Mouse (Mus musculus) megakaryocyte-erythroid progenitor cell, adult 5-6 weeks (primary cell): Measurements from ENCODE around the gene Rarb. TPM values are rescaled to one million over a fixed set of nuclear protein-coding genes. Genes with fewer than 3 reads are reported as not detected.
A peak's percentile ranks its signal among the peaks of the same experiment; 100 is the strongest.

Experiments used
- ATAC-seq: replicated peaks from 2 replicates; pipeline ENCODE4 v1.8.0; 2016; ENCODE audit warnings: mild to moderate bottlenecking, inconsistent platforms; ENCODE audit not compliant: severe bottlenecking, poor library complexity, low FRiP score, low TSS enrichment
- total RNA-seq, 2 experiments: library from RNA; stranded (forward) in 1 of 2; stranded (reverse) in 1 of 2; fragments of 200-1000, 215-1000 nt in 1 of 2; fragments of >200 nt in 1 of 2; fragmentation: Nextera tagmentation in 1 of 2; gene quantifications; 2 replicates each; pipeline ENCODE4 v1.2.3; 2014 to 2017

Gene Rarb
- total RNA-seq, 2 experiments from 2014 or later: 0.07 TPM; not detected in 1

DNA sequence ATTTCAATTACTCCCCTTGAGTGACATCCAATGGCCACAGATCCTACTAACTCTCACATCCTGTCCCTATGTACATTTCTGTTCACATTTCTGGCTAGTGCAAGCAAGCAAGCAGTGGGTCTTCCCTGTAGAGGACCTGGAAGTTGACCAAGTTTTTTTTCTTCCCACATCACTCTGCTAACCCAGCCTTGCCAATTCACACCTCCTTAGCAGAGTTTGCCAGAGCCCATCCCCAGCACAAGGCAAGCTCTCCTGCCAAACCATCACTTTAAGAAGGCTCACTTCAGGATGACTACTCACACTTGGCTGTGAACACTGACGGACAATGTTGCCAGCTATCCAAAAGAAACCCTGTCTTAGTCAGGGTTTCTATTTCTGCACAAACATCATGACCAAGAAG is 80.4 kb downstream of the Rarb start:
- ATAC-seq: no peak

DNA sequence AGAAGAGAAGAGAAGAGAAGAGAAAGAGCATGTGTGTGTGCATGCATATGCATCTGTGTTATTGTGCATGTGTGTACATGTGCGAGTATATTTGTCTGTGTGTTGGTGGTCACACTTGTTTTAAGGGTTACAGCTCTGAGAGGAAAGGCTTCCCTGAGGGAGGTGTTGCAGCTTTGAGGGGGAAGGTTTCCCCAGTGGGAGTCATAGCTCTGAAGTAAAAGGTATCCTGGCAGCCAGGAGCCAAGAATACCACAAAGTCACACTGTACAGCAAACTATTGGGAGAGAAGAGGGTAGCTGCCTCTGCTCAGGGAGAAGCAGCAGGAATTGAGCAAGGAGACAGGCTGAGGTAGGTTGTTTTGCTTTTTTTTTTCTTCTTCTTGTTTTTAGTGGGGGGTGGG is 81.2 kb downstream of the Rarb start:
- ATAC-seq: no peak

DNA sequence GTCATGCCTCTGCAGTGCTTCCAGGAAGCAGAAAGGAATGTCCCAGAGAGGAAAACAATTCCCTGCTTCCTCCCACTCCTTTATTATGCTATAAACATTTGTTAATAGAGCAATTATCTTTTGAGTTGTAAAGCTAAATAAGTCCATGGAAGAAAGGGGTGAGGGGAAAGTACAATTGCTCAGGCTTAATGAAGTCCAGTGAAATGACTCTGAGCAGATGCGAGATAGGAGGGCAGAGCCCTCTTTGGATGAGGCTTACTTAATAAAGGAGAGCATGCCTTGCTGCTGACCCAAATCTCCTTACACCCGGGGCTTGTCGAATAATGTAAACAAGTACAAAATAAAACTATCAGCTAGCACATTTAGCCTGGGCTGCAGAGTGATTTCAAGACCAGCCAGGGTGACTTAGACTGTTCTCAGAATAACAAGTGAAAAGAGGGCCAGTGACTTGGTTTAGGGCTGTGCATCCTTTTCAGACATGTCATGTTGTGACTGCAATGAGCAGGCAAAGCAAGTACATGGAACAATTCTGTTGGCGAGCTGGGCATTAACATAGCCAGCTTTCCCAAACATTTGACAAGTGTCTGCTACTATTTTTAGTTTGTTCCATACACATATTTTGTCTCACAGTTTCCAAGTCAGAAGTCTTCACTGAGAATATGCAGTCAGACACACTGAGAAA is 83.5 kb downstream of the Rarb start:
- ATAC-seq: no peak

DNA sequence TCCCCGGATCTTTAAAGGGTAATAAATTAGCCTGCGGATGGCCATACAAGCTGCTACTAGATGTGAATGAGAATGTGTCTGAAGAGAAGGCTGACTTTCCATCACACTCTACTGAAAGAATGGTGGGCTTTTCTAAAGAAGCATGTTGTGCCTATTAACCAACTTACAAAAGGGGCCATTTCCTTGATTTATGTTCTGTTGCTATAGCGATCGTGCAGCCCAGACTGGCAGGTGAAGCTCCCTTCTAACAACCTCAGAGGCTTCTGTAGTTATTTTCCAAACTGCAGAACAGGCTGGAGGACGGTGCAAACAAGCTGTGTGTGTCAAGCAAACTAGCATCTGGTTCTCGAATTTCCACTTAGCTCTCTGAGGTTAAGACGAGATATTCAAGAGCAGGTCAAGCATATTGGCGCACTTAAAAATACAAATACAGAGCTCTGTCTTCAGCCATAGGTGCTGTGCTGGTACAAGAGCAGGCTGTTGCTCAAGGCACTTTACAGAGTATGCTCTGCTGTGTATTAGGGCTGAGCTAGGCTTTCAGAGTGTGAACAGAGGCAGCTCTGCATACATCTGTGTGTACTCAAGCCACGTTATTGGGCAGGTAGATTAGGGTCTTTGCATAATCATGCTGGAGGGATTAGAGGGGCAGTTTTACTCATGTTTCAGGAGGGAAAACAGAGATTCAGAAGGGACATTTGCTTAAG is 85.2 kb downstream of the Rarb start:
- no peak for ATAC-seq

DNA sequence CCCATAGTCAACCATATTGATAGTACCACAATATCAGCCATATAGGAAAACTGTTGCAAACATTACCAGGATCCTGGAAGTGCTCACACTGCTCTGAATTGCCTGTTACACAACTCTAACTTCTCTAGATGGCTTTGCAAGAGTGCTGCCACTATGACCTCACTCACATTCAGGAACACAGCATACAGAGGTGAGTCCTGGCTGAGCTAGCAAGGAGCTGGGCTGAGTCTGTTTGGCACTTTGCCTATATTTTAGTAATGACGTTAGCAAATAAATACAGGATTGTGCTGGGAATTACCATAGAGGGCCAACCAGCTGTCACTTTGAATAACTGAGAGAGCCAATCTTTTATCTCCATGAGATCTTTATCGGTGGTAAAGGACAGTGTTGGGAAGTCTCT is 86.9 kb downstream of the Rarb start:
- no peak for ATAC-seq

DNA sequence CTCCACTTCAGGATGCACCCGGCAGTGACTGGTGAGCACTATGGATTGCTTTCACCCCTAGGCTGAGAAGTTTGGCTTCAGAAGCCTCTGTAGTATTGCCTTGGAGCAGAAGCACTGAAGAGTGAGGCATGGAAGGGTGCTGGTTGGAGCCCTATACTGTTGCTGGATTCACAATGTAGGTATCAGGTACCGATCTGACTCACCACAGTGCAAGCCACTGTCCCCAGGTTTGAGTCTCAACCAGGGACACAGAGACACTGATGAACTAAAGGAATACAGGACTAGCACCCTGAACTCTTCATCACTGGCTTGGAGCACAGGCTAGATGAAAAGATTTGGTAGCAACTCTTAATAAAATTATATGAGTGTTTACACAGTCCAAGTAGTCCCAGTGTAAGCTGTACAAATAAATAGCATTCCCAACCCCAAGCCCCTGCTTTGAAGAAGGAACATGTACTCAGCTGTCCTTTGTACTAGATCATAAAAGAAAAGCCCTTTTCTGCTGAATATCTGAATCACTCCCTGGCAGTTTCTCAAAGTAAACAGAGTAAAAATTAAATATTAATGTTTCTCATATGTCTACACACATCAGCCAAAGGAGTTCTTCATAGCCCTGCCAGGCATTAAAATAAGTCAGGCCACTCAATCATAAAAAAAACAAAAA is 90.6 kb downstream of the Rarb start:
- no peak for ATAC-seq

DNA sequence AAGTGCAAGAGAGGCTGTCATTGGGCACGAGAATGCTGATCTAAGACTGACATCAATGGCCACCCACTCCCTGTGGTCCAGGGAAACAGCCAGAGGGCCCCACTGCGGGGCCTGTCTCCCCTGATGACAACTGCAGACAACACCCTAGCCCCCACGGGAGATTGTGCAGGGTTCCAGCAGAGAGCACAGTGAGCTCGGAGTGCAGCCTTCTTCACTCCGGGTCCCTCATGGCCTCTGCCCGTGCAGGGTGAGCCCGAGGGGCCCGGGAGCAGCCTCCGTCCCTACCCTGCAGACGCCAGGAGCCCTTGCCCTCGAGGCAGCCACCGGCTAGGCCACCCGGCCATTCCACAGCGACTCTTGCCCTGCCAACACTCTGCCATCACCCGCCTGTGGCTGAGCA is 95.0 kb downstream of the Rarb start:
- ATAC-seq: no peak

DNA sequence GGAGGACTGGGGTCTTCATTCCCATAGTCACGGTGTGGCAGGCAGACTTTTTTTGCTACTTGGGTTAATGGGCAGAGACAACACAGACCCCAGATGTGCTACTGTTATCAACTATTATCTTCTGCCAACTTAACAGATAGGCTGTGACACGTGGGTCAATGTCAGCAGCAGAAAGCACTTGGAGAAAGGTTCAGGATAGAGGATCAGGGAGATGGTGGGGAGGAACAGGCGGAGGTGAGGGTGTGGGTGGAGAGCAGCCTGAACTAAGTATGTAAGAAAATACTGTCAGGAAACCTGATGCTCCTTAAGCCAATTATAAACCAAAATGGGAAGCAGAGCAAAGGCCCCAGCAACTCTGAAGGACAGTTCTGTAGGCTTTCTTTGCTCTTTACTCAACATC is 101.1 kb downstream of the Rarb start:
- ATAC-seq: no peak

DNA sequence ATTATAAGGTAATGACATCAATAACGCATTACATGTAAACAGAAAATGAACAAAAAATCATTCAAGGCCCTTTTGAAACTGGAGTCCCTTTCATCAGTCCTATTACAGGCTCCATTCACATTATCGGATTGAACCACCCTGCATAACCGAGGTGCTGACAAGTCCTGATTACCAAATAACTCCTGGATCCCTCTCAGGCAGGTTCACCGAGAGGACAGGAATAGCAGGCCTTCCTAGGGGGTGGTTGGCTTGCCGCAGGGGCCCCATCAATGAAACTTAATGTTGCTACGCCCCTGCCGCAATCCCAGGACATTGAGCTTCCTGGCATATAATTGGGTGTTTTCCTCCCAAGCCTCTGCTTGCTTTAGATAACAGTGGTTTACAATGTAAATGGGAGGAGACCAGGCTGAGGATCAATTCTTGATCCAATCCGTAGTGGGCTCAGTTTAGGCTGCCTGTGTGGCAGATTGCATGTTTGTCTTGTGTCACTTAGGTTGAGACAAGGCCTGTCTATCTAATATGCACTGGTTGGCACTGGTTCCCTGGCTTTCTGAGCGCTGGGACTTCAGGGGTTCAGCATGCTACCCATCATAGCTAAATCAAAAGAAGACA is 104.5 kb downstream of the Rarb start:
- ATAC-seq: no peak

DNA sequence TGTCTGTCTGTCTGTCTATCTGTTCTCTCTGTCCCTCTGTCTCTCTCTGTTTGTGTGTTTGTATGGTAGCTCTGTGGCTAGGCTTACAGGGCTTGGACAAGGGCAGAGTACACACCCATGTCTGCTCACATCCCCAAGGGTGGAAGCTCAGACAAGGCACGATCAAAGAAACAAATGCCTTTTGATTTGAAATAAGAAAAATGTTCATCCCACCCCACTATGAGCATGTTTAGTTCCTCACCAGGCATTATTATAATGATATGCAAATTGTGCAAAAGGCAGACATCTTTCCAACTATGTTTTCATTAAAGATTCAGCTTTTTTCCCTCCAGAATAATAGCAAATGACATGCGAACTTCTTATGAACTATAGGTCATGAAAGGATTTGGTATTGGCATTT is 105.2 kb downstream of the Rarb start:
- no peak for ATAC-seq

DNA sequence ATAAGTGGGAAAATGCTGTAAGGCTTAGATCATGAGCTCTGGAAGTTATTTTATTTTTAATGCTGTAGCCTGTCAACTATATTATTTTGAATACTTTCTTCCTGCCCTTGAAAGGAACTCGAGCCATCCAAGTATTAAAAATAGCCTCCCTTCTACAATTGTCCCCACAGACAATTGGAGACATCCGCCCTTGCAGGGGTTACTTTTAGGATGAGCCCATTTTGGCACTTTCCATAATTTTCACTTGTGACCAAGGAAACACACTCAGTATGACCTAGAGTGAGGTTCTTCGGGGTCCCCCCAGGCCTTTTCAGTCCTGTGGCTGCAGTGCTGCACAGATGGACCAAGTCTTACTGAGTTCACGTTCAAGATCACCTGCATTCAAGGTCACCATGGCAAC is 119.7 kb downstream of the Rarb start:
- ATAC-seq: no peak

DNA sequence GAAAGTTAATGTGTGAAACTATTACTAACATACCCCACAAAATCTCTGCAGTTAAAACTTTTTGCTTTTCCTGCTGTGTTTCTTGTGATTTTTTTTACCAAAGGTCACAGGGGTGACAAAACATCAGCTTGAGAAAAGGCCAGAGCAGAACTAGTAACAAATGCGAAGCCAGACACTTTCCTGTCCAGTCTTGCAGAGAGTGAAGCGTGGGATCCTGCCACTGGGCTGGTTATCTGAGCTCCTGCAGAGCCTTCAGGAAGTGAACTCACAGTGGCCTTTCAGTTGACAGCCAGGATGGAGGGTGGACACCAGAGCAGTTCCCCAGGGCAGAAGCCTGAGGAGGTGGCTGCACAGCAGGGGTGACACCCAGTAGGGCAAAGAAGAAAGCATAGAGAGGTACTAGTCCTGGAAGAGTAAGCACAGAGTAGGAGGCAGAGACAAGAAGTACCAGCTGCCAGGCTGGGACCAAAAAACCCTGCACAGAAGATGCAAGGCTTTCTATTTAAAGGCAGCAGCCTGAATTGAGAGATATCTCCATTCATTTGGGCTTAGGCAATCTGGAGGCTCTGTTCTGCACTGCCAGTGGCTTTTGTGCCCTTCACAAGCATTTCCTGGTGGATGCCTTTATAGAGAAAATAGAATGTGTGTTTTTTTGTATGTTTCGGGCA is 123.4 kb downstream of the Rarb start:
- no peak for ATAC-seq

DNA sequence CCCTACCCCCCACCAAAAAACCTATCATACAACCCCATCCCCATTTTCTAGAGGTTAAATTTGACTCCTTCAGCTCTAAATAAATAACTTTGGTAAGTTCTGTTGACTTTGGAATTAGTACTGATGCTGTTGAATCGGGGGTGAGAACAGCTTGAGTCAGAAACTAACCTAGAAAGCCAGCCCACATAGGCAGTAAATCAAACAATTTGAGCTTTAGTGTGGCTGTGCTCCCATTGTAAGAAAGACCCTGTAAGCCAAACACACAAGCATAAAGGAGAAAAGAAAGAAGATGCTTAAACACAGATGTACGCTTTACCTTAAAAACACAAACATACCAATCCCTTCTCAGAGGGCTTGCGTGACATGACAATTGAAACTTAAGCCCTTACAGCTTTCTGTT is 140.6 kb downstream of the Rarb start:
- no peak for ATAC-seq

DNA sequence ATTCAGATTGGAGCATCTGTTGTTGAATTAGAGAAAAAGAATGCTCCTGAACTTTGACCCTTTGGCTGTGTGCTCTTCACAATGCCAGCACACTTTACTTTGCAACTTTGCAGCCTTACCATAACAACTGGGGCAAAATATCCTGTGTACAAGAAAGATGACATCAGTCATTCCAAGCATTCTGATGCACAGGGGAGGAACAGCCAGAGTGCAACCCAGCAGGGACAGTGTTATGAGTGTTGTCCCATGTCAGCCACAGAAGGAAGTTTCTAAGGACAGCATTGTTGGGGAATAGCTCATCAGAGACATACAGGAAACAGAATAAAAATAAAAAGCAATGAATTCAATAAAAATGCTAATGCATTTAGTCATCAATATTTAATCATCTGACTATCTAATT is 141.9 kb downstream of the Rarb start:
- no peak for ATAC-seq

DNA sequence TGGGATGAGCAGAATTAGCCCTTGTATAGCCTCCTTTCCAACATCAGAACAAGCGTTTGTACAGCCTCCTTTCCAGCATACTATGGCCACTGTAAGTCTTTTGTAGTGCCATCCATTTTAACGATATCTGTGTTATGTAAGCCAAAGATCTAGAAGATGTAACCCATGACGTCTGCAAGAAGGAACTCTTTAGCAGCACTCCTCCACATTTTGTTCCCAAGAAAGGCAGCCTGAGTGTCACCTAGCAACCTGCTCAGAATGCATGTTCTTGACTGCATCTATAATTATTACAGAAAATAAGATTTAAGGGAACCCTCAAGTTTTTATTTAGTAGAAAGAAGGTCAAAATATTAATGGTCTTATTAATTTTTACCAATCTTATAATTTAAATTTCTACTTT is 148.4 kb downstream of the Rarb start:
- no peak for ATAC-seq

DNA sequence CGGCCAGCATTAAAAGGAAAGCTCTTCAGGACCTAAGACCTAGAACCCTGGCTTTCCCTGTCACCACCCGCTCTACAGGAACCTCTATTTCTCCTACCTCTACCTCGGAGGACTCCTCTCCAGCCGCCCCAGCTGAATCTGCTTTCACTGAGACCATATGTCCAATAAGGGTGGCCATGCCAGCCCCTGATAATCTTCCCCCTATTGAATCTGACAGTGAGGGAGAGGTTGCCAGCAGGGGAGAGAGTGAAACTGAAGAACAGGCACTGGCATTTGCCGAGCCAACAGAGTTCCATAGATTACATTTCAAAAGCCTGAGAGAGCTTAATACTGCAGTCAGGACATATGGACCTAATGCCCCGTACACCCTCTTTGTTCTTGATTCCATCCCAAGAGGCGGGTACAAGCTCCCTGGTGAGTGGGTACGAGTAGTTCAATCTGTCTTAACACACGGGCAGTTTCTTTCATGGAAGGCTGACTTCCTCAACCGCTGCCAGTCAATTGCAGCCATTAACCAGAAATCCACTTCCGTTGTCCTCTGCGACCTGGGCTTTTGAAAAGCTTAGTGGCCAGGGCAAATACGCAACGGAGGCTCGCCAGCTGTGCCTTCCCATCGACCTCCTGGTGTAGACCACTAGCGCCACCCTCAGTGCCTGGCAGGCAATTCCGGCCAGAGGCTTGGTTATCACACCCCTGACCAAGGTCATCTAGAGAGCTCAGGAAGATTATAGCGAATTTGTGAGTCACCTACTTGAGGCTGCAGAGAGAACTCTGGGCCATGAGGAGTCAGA is 179.6 kb downstream of the Rarb start:
- ATAC-seq: no peak

DNA sequence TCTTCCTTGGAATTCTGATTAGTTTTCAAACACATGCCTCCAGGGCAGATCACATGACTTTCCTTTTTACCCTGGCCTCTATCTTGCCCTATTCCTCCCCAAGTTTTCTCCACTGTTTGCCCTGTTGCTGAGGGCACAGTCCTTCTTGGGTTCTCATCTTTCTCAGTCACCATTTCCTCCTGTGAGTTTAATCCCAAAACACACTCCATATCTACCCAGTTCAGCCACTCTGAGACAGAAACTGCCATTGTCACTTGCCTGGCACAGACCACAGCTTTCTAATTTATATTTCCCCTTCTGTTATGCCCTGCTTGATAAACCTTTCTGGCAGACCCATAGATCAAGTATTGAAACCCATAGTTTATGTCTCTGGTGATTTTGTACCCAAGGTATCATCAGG is 205.0 kb downstream of the Rarb start:
- 0 out of 2 replicates have a peak, but pooled peaks have one; percentile 22 for ATAC-seq

DNA sequence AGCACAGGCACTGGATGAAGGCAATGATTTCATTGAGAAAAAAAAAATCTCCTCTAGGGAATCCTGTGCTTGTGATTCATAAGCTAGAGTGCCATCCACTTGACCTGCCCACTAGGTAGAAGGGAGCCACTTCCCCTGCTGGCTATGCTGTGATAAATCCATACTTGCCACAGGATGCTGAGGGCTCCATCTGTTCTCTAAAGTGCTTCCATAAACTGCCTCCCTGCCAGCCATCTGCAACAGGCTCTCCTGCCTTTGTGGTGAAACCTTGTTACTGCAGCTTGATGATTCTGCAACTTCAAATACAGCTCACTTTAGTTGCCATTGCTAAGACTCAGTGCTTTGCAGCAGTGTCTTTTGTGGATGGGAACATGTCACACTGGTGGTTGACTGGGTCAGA is 213.5 kb downstream of the Rarb start:
- ATAC-seq: no peak

DNA sequence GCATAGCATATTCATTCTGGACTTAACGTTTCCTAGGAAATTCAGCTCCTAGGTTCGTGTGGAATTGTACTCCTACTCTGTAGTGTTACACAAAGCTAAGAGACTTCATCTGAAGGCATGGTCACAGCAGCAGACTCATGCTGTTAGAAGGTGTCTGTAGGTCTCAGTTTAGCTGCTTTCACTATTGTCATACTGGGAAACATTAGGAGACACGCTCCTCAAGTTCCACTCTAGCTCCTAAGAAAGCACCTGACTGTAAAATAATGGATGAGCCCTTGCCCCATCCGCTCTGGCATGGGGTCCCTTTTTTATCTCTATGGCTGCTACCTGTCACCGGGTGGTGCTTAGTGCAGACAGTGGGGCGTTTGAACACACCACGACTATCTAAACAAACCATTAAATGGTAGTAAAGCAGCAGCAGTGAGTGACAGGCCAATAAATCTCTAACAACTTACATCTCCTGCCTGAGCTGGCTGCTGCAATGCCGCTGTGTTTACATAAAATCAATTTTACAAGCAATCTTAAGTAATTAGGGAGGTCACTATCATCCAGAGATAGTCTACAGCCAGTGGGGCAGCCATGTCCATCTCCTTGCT is 214.4 kb downstream of the Rarb start:
- no peak for ATAC-seq
